Mouse (Mus musculus) kidney, adult 8-10 months (tissue): ENCODE data around the gene Msl3.
"Not testable (repeated sequence)": the region's sequence is repeated elsewhere in the genome, so short reads cannot be mapped to it uniquely, and the experiment has no call there.

Source experiments
- DNase-seq, 2 experiments: peaks; one replicate each; pipeline ENCODE4 v3.0.0; 2022

Msl3 gene

GRCm38 (mm10) chrX:168673525-168674406 is at the start of gene Msl3:
Gene Msl3 (minus strand): TSS chrX:168673898.
- DNase-seq: peak; percentile 80 to 81

GRCm38 (mm10) chrX:168717969-168718368 is 44.3 kb upstream of the Msl3 start:
- DNase-seq: peak in 1 of 2 experiments; percentile 6

GRCm38 (mm10) chrX:168674407-168674962 is 787 bp upstream of the Msl3 start:
- DNase-seq: peak in 1 of 2 experiments; percentile 59

- DNase-seq: no peak
These were observed 679 bp downstream of the Msl3 start for GRCm38 (mm10) chrX:168672913-168673524.

GRCm38 (mm10) chrX:168672425-168672824 is 1.3 kb downstream of the Msl3 start:
- peak; percentile 71 to 83 for DNase-seq

- DNase-seq: no peak
These were observed 9.6 kb downstream of the Msl3 start for GRCm38 (mm10) chrX:168663982-168664689.

- no peak for DNase-seq
These were observed 13.5 kb downstream of the Msl3 start for GRCm38 (mm10) chrX:168660236-168660635.

GRCm38 (mm10) chrX:168659803-168660202 is 13.9 kb downstream of the Msl3 start:
- not testable (repeated sequence) for DNase-seq

GRCm38 (mm10) chrX:168659275-168659674 is 14.4 kb downstream of the Msl3 start:
- no peak for DNase-seq

GRCm38 (mm10) chrX:168657795-168658194 is 15.9 kb downstream of the Msl3 start:
- no peak for DNase-seq

GRCm38 (mm10) chrX:168649336-168649735 is 24.4 kb downstream of the Msl3 start:
- DNase-seq: no peak

- DNase-seq: peak; percentile 3 to 15
These were observed 26.0 kb downstream of the Msl3 start for GRCm38 (mm10) chrX:168647746-168648145.

- DNase-seq: no peak
These were observed 30.2 kb downstream of the Msl3 start for GRCm38 (mm10) chrX:168643451-168643850.

GRCm38 (mm10) chrX:168639556-168640356 is 33.9 kb downstream of the Msl3 start:
- DNase-seq: peak; percentile 56 to 58
